Mouse (Mus musculus): Measurements from ENCODE around the gene Hspa4.
"Not testable (repeated sequence)": the region's sequence is repeated elsewhere in the genome, so short reads cannot be mapped to it uniquely, and the experiment has no call there.

Hspa4 gene

DNA sequence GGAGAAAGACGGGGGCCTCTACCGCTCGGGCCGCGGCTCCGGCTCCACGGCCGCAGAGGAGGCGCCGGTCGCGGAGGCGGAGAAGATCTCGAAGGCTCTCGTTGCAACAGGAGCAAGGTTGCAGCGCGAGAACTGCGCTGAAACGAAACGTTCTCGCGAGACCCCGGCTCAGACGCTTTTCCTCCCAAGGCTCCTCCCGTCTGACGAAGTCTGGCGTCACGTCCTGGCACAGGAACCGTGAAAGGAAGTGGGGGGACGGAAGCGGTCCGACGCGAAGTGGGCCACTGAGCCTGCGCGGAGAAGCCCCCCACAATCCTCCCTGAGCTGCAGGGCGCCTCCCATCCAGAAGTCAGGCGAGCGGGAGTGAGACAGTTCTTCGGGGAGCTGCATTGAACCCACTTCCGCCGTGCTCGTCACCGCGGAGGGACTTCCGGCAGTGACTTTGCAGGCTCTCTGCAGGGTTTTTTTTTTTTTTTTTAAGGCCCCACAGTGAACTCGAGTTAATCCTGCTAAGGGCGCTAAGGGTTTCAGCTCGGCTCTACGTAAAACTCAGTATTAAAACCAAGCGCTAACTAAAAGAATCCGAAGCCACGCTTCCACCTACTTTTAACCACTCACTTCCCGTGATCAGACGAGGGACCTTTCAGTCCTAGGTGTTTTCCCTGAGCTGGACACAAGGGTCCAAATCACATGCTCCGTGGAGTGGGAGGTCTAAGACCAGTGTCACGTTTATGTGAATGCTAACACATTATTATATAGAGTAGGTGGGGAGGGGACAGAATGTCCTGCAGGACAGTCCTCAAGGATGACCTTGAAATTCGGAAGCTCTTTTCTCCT lies at the start of gene Hspa4:
TSS of gene Hspa4 (minus strand) at position 128 of the 837 bp plus-strand sequence.
- DNase-seq (ENCODE audit: low spot score in 2 of 2) = peak; percentile 91 to 97

DNA sequence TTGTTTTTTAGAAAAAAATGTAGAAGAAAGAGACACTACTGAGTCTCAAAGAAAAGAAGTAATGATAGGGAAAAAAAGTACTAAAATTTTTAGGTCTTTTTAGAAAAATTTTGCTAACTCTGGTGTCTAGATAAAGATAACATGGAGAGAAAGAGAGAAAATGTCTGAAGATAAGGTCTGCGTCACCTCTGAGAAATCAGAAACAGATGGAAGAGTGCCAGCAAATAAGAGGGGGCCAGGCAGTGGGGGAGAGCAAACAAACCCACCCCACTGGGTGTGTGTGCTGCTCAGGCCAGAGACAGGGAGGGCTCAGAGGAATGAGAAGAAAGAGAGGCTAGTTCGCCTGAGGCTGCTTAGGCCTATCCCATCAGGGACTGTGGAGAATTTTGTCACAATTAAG lies 45.5 kb upstream of the Hspa4 start:
- DNase-seq (ENCODE audit: low spot score in 2 of 2) = no peak

GRCm38 (mm10) chr11:53345328-53345727 lies 45.1 kb upstream of the Hspa4 start:
- no peak for DNase-seq (ENCODE audit: low spot score in 2 of 2)

- no peak for DNase-seq (ENCODE audit: low spot score in 2 of 2)
Observed at GRCm38 (mm10) chr11:53342711-53343110, 42.5 kb upstream of the Hspa4 start.

DNA sequence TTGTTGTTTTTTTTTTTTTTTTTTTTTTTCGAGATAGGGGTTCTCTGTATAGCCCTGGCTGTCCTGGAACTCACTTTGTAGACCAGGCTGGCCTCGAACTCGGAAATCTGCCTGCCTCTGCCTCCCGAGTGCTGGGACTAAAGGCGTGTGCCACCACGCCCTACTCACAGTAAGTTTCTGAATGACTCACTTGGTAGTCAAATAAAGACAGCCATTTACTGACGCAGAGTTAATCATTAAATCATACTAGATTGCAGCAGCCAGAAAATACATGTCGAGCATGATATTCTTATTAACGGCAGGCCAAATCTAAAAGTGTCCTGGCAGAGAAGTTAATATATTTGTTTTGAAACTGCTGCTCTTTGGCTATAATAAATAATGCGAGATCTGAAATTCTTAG lies 40.8 kb upstream of the Hspa4 start:
- not testable (repeated sequence) for DNase-seq (ENCODE audit: low spot score in 2 of 2)

- DNase-seq (ENCODE audit: low spot score in 2 of 2) = no peak
Observed at GRCm38 (mm10) chr11:53337684-53338083, 37.4 kb upstream of the Hspa4 start.

- no peak for DNase-seq (ENCODE audit: low spot score in 2 of 2)
Observed at GRCm38 (mm10) chr11:53336924-53337323, 36.7 kb upstream of the Hspa4 start.

- DNase-seq (ENCODE audit: low spot score in 2 of 2) = no peak
Observed at GRCm38 (mm10) chr11:53336182-53336571, 35.9 kb upstream of the Hspa4 start.

GRCm38 (mm10) chr11:53335505-53336181 lies 35.4 kb upstream of the Hspa4 start:
- DNase-seq (ENCODE audit: low spot score in 2 of 2) = no peak

DNA sequence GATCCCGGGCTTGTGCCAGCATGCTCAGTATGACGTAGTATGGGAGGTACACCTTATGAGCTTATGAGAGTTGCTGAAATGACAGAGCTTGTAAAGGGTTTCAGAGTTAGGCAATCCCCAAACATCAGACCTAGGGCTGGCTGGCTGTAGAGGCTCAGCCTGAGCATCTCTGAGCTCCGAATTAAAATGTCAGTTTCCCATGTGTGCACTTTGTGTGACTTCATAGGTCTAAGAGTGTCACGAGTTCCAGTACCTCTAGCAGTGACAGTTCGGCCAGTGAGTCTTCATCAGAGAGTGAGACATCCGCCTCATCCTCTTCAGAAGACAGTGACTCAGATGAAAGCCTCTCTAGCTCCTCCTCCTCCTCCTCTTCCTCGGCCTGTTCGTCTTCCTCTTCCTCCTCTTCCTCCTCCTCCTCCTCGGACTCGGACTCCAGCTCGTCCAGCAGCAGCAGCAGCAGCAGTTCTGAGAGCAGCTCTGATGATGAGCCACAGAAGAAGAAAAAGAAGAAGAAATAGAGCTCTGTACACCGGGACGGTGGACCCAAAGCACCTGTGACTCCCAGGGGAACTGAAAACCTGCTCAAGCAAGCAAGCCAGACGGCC lies 31.9 kb upstream of the Hspa4 start:
- no peak for DNase-seq (ENCODE audit: low spot score in 2 of 2)

DNA sequence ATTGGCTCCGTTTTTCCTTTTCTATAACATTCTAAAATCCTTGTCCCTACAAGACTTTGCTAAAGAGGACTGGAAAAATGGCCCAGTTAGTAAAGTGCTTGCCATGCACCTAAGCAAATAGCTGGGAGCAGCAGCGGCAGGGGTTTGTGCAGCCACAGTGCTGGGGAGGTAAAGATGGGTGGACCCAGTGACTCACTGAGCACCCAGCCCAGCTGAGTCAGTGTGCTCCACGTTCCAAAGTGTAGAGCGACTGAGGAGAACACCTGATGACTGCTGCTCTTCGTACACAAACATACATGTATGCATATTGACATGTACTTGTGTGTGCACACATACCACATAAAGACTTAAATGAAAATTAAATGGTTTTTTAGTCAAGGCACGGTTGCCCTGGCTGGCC lies 30.9 kb upstream of the Hspa4 start:
- DNase-seq (ENCODE audit: low spot score in 2 of 2) = peak in 1 of 2 experiments; percentile 20

GRCm38 (mm10) chr11:53330325-53330724 lies 30.1 kb upstream of the Hspa4 start:
- no peak for DNase-seq (ENCODE audit: low spot score in 2 of 2)

GRCm38 (mm10) chr11:53324512-53324968 lies 24.3 kb upstream of the Hspa4 start, which contains the start of gene Zcchc10:
Gene Zcchc10 (plus strand): TSS chr11:53324679.
- DNase-seq (ENCODE audit: low spot score in 2 of 2) = peak; percentile 80 to 82

GRCm38 (mm10) chr11:53319867-53320266 lies 19.6 kb upstream of the Hspa4 start:
- not testable (repeated sequence) for DNase-seq (ENCODE audit: low spot score in 2 of 2)

- not testable (repeated sequence) for DNase-seq (ENCODE audit: low spot score in 2 of 2)
Observed at GRCm38 (mm10) chr11:53318568-53318967, 18.3 kb upstream of the Hspa4 start.

DNA sequence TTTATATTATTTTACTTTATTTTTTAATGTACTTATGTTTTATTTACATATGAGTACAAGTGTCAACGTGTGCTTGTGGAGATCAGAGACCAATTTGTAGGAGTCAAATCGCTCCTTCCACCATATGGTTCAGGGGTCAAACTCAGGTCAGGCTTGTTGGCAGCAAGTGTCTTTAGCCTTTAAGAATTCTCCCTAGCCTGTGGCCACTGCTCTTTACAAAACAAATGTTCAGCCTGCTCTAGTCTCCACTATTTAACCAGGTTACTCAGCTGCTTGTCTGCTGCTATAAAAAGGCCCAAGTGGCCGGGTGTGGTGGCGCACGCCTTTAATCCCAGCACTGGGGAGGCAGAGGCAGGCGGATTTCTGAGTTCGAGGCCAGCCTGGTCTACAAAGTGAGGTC lies 17.8 kb upstream of the Hspa4 start:
- no peak for DNase-seq (ENCODE audit: low spot score in 2 of 2)

GRCm38 (mm10) chr11:53316996-53317395 lies 16.7 kb upstream of the Hspa4 start:
- DNase-seq (ENCODE audit: low spot score in 2 of 2) = no peak

GRCm38 (mm10) chr11:53314770-53315173 lies 14.5 kb upstream of the Hspa4 start:
- peak in 1 of 2 experiments; percentile 37 for DNase-seq (ENCODE audit: low spot score in 2 of 2)

DNA sequence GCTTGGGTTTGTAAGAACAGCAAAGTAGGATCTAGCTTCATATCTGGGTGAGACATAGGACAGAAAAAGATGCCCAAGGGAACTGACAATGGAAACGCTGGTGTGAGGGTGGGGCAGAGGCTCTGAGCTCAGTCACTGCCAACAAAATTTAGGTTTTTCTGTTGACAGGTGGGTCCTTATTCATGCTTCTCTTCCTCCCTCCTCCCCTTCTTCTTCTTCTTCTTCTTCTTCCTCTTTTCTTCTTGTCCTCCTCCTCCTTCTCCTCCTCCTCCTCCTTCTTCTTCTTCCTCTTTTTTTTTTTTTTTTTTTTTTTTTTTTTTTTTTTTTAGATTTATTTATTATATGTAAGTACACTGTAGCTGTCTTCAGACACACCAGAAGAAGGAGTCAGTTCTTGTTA lies 12.6 kb upstream of the Hspa4 start:
- DNase-seq (ENCODE audit: low spot score in 2 of 2) = not testable (repeated sequence)

DNA sequence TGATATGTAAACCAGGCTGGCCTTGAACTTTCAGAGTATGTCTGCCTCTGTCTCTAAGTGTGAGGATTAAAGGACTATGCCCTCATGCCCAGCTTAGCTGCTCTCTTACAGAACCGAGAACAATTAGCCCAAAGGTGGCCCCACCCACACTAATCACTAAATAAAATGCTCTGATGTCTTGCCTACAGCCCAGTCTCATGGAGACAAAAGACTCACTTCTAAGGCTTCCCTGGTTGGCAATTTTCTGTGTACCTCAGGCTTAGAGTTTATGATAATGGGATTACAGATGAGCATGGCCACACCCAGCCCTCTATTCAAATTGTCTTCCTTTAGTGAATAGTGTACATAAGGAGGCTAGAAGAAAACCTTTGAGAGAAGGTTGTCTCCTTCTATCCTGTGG lies 11.1 kb upstream of the Hspa4 start:
- no peak for DNase-seq (ENCODE audit: low spot score in 2 of 2)

DNA sequence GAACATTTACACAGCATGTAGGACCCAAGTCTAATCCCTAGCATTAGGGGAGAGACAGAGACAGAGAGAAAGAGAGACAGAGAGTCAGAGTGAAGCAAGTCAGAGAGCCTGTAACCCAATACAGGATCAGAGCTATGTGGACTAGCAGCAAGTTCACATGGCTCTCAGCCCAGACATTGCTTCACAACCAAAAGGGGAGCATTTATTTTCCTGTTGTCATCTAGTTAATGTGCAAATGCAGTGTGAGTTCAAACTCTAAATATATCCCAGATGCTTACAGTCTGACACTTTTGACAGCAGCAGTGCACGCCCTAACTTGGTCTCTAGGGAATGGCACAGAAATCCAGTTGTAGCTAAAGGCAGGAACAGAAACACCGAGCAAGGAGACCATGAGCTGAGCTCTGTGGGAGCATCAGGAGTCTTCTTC lies 8.6 kb upstream of the Hspa4 start:
- DNase-seq (ENCODE audit: low spot score in 2 of 2) = peak; percentile 17 to 69

DNA sequence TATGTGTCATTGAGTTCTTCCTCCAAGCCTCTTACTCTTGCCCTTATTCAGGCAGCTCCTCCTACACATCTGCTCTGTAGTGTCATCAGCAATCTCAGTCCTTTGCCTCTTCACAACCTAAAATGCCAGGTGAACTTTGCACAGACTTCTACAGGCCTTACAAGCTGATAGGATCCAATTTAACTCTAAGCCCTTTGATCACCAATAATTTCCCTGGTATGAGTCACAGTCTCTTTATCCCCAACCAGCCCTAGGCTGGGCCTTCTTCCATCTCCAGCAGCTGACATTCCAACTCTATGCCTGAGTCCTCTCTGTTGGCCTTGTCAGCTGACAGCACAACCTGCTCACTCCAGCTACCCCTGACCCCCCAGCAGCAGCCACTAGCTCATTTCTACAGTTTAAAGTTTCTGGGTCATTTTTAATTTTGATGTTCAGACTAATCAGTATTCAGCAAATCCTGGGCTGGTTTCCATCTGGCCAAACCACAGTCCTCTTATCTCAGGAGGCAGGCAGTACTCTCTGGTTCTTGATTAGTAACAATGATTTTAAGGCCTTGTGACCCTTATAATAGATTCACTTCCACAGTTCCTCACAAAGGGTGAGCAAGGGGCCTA lies 8.1 kb upstream of the Hspa4 start:
- peak in 1 of 2 experiments; percentile 48 for DNase-seq (ENCODE audit: low spot score in 2 of 2)

All from urinary bladder, adult 18-20 months (tissue).